Mouse (Mus musculus): ENCODE results near the gene Otop2. TPM values are rescaled to one million over a fixed set of nuclear protein-coding genes. Genes with fewer than 3 reads are reported as not detected.

The Otop2 gene
- not detected in 2 replicates for polyA plus RNA-seq (2015; fragmentation: Nextera tagmentation; extraction: Ambion mirVana)

GRCm38 (mm10) chr11:115306863-115307262, at the start of gene Otop2:
Gene Otop2 (plus strand): TSS chr11:115307163.
- WGBS (ENCODE audit: insufficient replicate concordance): 40% methylated on average over 8 of the region's 8 CpGs
- H3K9ac ChIP-seq: no peak within 1 kb of the TSS
- no peaks in the 10 kb centered on the region for H3K36me3 ChIP-seq (replicated peaks)
- H3K27me3 ChIP-seq: peaks cover 13% of the 10 kb centered on the region; the same call in 1 of the 2 replicates
- no peak within 1 kb of the TSS for H3K27ac ChIP-seq (replicated peaks)
- no peak within 1 kb of the TSS for H3K4me3 ChIP-seq (replicated peaks)
- H3K9me3 ChIP-seq (replicated peaks): no peaks in the 10 kb centered on the region
- ATAC-seq (ENCODE audit: insufficient read depth): no peak
- H3K4me1 ChIP-seq (replicated peaks): no peaks in the 10 kb centered on the region
- H3K4me2 ChIP-seq: no peak within 1 kb of the TSS

- Histone ChIP-seq H3K27ac (replicated peaks) (no peak overlapping the region), H3K9ac (no peak overlapping the region), H3K36me3 (replicated peaks) (no peaks in the 10 kb centered on the region), H3K4me1 (replicated peaks) (0 out of 2 replicates have a peak, but pooled peaks cover 6% of the 10 kb centered on the region), H3K9me3 (replicated peaks) (no peaks in the 10 kb centered on the region), H3K27me3 (peaks cover 95% of the 10 kb centered on the region), H3K4me3 (replicated peaks) (no peak overlapping the region), H3K4me2 (no peak overlapping the region; the same call in 1 of the 2 replicates)
- no peak for ATAC-seq (ENCODE audit: insufficient read depth)
- 16% methylated on average over 59 of the region's 59 CpGs for WGBS (ENCODE audit: insufficient replicate concordance)
These were observed 49.0 kb upstream of the Otop2 start for GRCm38 (mm10) chr11:115257775-115258510.

- no peak overlapping the region for H3K27ac ChIP-seq (replicated peaks)
- H3K4me2 ChIP-seq: no peak overlapping the region
- peaks cover 95% of the 10 kb centered on the region for H3K27me3 ChIP-seq
- no peaks in the 10 kb centered on the region for H3K36me3 ChIP-seq (replicated peaks)
- no peaks in the 10 kb centered on the region for H3K9me3 ChIP-seq (replicated peaks)
- 0 out of 2 replicates have a peak, but pooled peaks cover 6% of the 10 kb centered on the region for H3K4me1 ChIP-seq (replicated peaks)
- no peak overlapping the region for H3K9ac ChIP-seq
- ATAC-seq (ENCODE audit: insufficient read depth): no peak
- 55% methylated on average over 4 of the region's 4 CpGs for WGBS (ENCODE audit: insufficient replicate concordance)
- no peak overlapping the region for H3K4me3 ChIP-seq (replicated peaks)
These were observed 47.8 kb upstream of the Otop2 start for GRCm38 (mm10) chr11:115259134-115259533.

- Histone ChIP-seq H3K9me3 (replicated peaks) (no peaks in the 10 kb centered on the region), H3K27ac (replicated peaks) (no peak overlapping the region), H3K9ac (no peak overlapping the region), H3K36me3 (replicated peaks) (no peaks in the 10 kb centered on the region), H3K4me3 (replicated peaks) (no peak overlapping the region), H3K4me1 (replicated peaks) (peaks cover 14% of the 10 kb centered on the region), H3K27me3 (peaks cover 100% of the 10 kb centered on the region), H3K4me2 (no peak overlapping the region)
- ATAC-seq (ENCODE audit: insufficient read depth): no peak
- WGBS (ENCODE audit: insufficient replicate concordance): 69% methylated on average over 11 of the region's 11 CpGs
These were observed 44.0 kb upstream of the Otop2 start for GRCm38 (mm10) chr11:115262954-115263353.

- H3K36me3 ChIP-seq (replicated peaks): peaks cover 5% of the 10 kb centered on the region; the same call in 1 of the 2 replicates
- peaks cover 11% of the 10 kb centered on the region for H3K4me1 ChIP-seq (replicated peaks)
- WGBS (ENCODE audit: insufficient replicate concordance): 37% methylated on average over 7 of the region's 7 CpGs
- peaks cover 100% of the 10 kb centered on the region for H3K27me3 ChIP-seq
- no peak overlapping the region for H3K9ac ChIP-seq
- H3K27ac ChIP-seq (replicated peaks): no peak overlapping the region
- no peaks in the 10 kb centered on the region for H3K9me3 ChIP-seq (replicated peaks)
- no peak overlapping the region for H3K4me3 ChIP-seq (replicated peaks)
- no peak for ATAC-seq (ENCODE audit: insufficient read depth)
- no peak overlapping the region for H3K4me2 ChIP-seq
These were observed 42.7 kb upstream of the Otop2 start for GRCm38 (mm10) chr11:115264136-115264861.

- H3K4me2 ChIP-seq: no peak overlapping the region; the same call in 1 of the 2 replicates
- peaks cover 11% of the 10 kb centered on the region for H3K4me1 ChIP-seq (replicated peaks)
- peaks cover 92% of the 10 kb centered on the region for H3K27me3 ChIP-seq
- WGBS (ENCODE audit: insufficient replicate concordance): 9% methylated on average over 39 of the region's 39 CpGs
- H3K27ac ChIP-seq (replicated peaks): no peak overlapping the region
- peaks cover 5% of the 10 kb centered on the region; the same call in 1 of the 2 replicates for H3K36me3 ChIP-seq (replicated peaks)
- ATAC-seq (ENCODE audit: insufficient read depth): no peak
- H3K9me3 ChIP-seq (replicated peaks): no peaks in the 10 kb centered on the region
- no peak overlapping the region for H3K4me3 ChIP-seq (replicated peaks)
- no peak overlapping the region for H3K9ac ChIP-seq
These were observed 41.9 kb upstream of the Otop2 start for GRCm38 (mm10) chr11:115264862-115265668.

GRCm38 (mm10) chr11:115265771-115266399, 41.1 kb upstream of the Otop2 start:
- 5% methylated on average over 20 of the region's 20 CpGs for WGBS (ENCODE audit: insufficient replicate concordance)
- Histone ChIP-seq H3K4me2 (peak overlapping the region; percentile 47; the same call in 1 of the 2 replicates), H3K27ac (replicated peaks) (no peak overlapping the region), H3K9me3 (replicated peaks) (no peaks in the 10 kb centered on the region), H3K4me3 (replicated peaks) (no peak overlapping the region), H3K9ac (no peak overlapping the region), H3K4me1 (replicated peaks) (peaks cover 15% of the 10 kb centered on the region), H3K27me3 (peaks cover 84% of the 10 kb centered on the region), H3K36me3 (replicated peaks) (peaks cover 5% of the 10 kb centered on the region; the same call in 1 of the 2 replicates)
- no peak for ATAC-seq (ENCODE audit: insufficient read depth)

GRCm38 (mm10) chr11:115266400-115266778, 40.6 kb upstream of the Otop2 start:
- H3K4me2 ChIP-seq: peak overlapping the region; percentile 47
- peaks cover 15% of the 10 kb centered on the region for H3K4me1 ChIP-seq (replicated peaks)
- no peaks in the 10 kb centered on the region for H3K9me3 ChIP-seq (replicated peaks)
- H3K27me3 ChIP-seq: peaks cover 79% of the 10 kb centered on the region
- H3K36me3 ChIP-seq (replicated peaks): peaks cover 5% of the 10 kb centered on the region; the same call in 1 of the 2 replicates
- 3% methylated on average over 22 of the region's 22 CpGs for WGBS (ENCODE audit: insufficient replicate concordance)
- no peak overlapping the region for H3K9ac ChIP-seq
- ATAC-seq (ENCODE audit: insufficient read depth): no peak; the same call in 1 of the 2 replicates
- peak overlapping the region; percentile 21; the same call in 1 of the 2 replicates for H3K4me3 ChIP-seq (replicated peaks)
- H3K27ac ChIP-seq (replicated peaks): no peak overlapping the region

- Histone ChIP-seq H3K9ac (no peak within 1 kb of the TSS), H3K27ac (replicated peaks) (no peak within 1 kb of the TSS), H3K4me2 (peak within 1 kb of the TSS; percentile 47), H3K4me1 (replicated peaks) (peaks cover 15% of the 10 kb centered on the region), H3K9me3 (replicated peaks) (no peaks in the 10 kb centered on the region), H3K4me3 (replicated peaks) (peak within 1 kb of the TSS; percentile 21), H3K27me3 (peaks cover 70% of the 10 kb centered on the region), H3K36me3 (replicated peaks) (peaks cover 5% of the 10 kb centered on the region; the same call in 1 of the 2 replicates)
- WGBS (ENCODE audit: insufficient replicate concordance): 6% methylated on average over 48 of the region's 50 CpGs
- no peak for ATAC-seq (ENCODE audit: insufficient read depth)
These were observed 39.7 kb upstream of the Otop2 start, which contains the start of gene Grin2c for GRCm38 (mm10) chr11:115267061-115267883. Gene Grin2c (minus strand): TSS chr11:115267243.

- Histone ChIP-seq H3K27ac (replicated peaks) (no peak overlapping the region), H3K27me3 (peaks cover 63% of the 10 kb centered on the region), H3K4me3 (replicated peaks) (no peak overlapping the region), H3K9ac (no peak overlapping the region), H3K9me3 (replicated peaks) (no peaks in the 10 kb centered on the region), H3K36me3 (replicated peaks) (peaks cover 5% of the 10 kb centered on the region; the same call in 1 of the 2 replicates), H3K4me1 (replicated peaks) (peaks cover 19% of the 10 kb centered on the region), H3K4me2 (no peak overlapping the region)
- ATAC-seq (ENCODE audit: insufficient read depth): no peak
- WGBS (ENCODE audit: insufficient replicate concordance): 71% methylated on average over 11 of the region's 11 CpGs
These were observed 39.0 kb upstream of the Otop2 start for GRCm38 (mm10) chr11:115267958-115268357.
